Mouse (Mus musculus) kidney, embryonic 14.5 days (tissue): ENCODE data around the gene Slc28a1. TPM values are rescaled to one million over a fixed set of nuclear protein-coding genes. Genes with fewer than 3 reads are reported as not detected.

ENCODE experiments used
- ATAC-seq: fragments of 200-750 bp; cut with Nextera tagmentation; 2 replicates; pipeline ENCODE4 v1.8.0; 2017; ENCODE audit warnings: moderate number of reproducible peaks, mild to moderate bottlenecking, moderate TSS enrichment, moderate library complexity; ENCODE audit not compliant: low FRiP score, low TSS enrichment
- H3K27ac ChIP-seq: fragments of 300-500 bp; sonication (generic); 2 replicates; pipeline ENCODE4 v1.5.1; 2014; ENCODE audit warnings: low read depth, mild to moderate bottlenecking, low read length, moderate library complexity, mixed read lengths
- H3K27me3 ChIP-seq: fragments of 300-500 bp; sonication (generic); 2 replicates; pipeline ENCODE4 v1.6.1; 2014; ENCODE audit warnings: mild to moderate bottlenecking, low read length; ENCODE audit not compliant: control insufficient read depth, insufficient read depth
- H3K36me3 ChIP-seq: fragments of 300-500 bp; sonication (generic); 2 replicates; pipeline ENCODE4 v1.6.1; 2014; ENCODE audit warnings: low read length, mixed read lengths; ENCODE audit not compliant: control insufficient read depth, insufficient read depth
- H3K4me1 ChIP-seq: fragments of 300-500 bp; sonication (generic); 2 replicates; pipeline ENCODE4 v1.6.1; 2014; ENCODE audit warnings: low read length, mixed read lengths; ENCODE audit not compliant: control insufficient read depth, insufficient read depth
- H3K4me2 ChIP-seq: fragments of 300-500 bp; sonication (generic); replicated peaks from 2 replicates; pipeline ENCODE4 v1.6.1; 2014; ENCODE audit warnings: low read depth, mild to moderate bottlenecking, low read length
- H3K4me3 ChIP-seq: fragments of 300-500 bp; sonication (generic); 2 replicates; pipeline ENCODE4 v1.5.1; 2014; ENCODE audit warnings: mild to moderate bottlenecking, low read length
- H3K9ac ChIP-seq: fragments of 300-500 bp; sonication (generic); 2 replicates; pipeline ENCODE4 v1.6.1; 2014; ENCODE audit warnings: low read depth, mild to moderate bottlenecking, low read length, moderate library complexity
- H3K9me3 ChIP-seq: fragments of 300-500 bp; sonication (generic); 2 replicates; pipeline ENCODE4 v1.6.1; 2016; ENCODE audit warnings: low read length; ENCODE audit not compliant: control insufficient read depth
- WGBS: fragments of 180-500 bp; shearing (Covaris S2); extraction: QIAGEN DNeasy Blood & Tissue Kit; methylation state at CpG from one replicate; pipeline ENCODE4 v1.1.7; 2014; 5-methylcytosine and 5-hydroxymethylcytosine counted together
- polyA plus RNA-seq: library from polyadenylated mRNA; unstranded; fragments of >200 nt; fragmentation: Nextera tagmentation; extraction: Ambion mirVana; gene quantifications from 2 replicates; pipeline ENCODE4 v1.2.1, GENCODE M21; 2014

Gene Slc28a1
- polyA plus RNA-seq, 1 experiment from 2014 or later: 0.41 TPM

- 46% methylated on average over 18 of the region's 18 CpGs for WGBS
- no peaks in the 10 kb centered on the region for H3K27me3 ChIP-seq
- no peak overlapping the region for H3K27ac ChIP-seq
- no peaks in the 10 kb centered on the region for H3K36me3 ChIP-seq
- peaks cover 4% of the 10 kb centered on the region; the same call in 1 of the 2 replicates for H3K4me1 ChIP-seq
- no peak overlapping the region for H3K4me3 ChIP-seq
- H3K4me2 ChIP-seq: no peak overlapping the region
- ATAC-seq: no peak
- H3K9me3 ChIP-seq: no peaks in the 10 kb centered on the region
- H3K9ac ChIP-seq: no peak overlapping the region
Observed at GRCm38 (mm10) chr7:81093420-81093965, 21.1 kb upstream of the Slc28a1 start.

DNA sequence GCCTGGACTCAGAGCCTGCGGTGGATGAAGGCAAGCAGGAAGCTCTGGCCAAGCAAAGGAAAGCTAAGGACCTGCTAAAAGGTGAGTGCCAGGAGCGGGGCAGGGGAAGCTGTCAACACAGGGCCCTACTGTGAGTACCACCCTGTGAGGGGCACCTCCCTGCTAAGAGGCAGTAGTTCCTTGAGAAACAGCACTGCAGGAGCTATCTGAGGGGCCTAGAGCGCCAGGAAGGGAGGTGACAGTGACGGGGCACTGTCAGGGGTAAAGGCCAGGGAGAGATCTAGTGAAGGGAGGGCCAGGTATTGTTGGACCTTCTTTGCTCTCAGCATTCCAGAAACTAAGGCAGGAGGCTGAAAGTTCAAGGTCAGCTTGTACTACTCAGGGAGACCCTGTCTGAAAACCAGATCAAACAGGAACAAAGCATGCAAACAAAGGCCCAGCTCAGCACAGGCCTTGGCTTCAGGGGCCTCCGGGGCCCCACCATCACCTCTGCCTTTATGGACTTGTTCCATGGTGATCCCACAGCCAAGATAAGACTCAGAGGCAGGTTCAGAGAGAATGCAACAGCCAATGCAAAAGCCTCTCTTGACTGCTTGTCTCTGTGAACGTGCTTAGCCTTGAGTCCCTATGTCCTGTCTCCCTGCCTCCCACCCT is 20.4 kb upstream of the Slc28a1 start:
- ATAC-seq: no peak
- no peaks in the 10 kb centered on the region for H3K9me3 ChIP-seq
- no peak overlapping the region for H3K9ac ChIP-seq
- no peak overlapping the region for H3K4me2 ChIP-seq
- no peak overlapping the region for H3K4me3 ChIP-seq
- H3K27me3 ChIP-seq: no peaks in the 10 kb centered on the region
- H3K36me3 ChIP-seq: no peaks in the 10 kb centered on the region
- peaks cover 4% of the 10 kb centered on the region; the same call in 1 of the 2 replicates for H3K4me1 ChIP-seq
- H3K27ac ChIP-seq: no peak overlapping the region
- 75% methylated on average over 6 of the region's 6 CpGs for WGBS

GRCm38 (mm10) chr7:81100341-81100740 is 14.3 kb upstream of the Slc28a1 start:
- Histone ChIP-seq H3K4me1 (no peaks in the 10 kb centered on the region), H3K27ac (no peak overlapping the region), H3K36me3 (no peaks in the 10 kb centered on the region), H3K9ac (no peak overlapping the region), H3K9me3 (no peaks in the 10 kb centered on the region), H3K4me2 (no peak overlapping the region), H3K4me3 (no peak overlapping the region), H3K27me3 (no peaks in the 10 kb centered on the region)
- 85% methylated on average over 5 of the region's 5 CpGs for WGBS
- no peak for ATAC-seq

- Histone ChIP-seq H3K9ac (no peak overlapping the region), H3K4me3 (no peak overlapping the region), H3K36me3 (no peaks in the 10 kb centered on the region), H3K4me2 (no peak overlapping the region), H3K27ac (no peak overlapping the region), H3K9me3 (no peaks in the 10 kb centered on the region), H3K4me1 (no peaks in the 10 kb centered on the region), H3K27me3 (no peaks in the 10 kb centered on the region)
- WGBS: 91% methylated on average over 7 of the region's 7 CpGs
- ATAC-seq: no peak
Observed at GRCm38 (mm10) chr7:81102854-81103253, 11.7 kb upstream of the Slc28a1 start.

DNA sequence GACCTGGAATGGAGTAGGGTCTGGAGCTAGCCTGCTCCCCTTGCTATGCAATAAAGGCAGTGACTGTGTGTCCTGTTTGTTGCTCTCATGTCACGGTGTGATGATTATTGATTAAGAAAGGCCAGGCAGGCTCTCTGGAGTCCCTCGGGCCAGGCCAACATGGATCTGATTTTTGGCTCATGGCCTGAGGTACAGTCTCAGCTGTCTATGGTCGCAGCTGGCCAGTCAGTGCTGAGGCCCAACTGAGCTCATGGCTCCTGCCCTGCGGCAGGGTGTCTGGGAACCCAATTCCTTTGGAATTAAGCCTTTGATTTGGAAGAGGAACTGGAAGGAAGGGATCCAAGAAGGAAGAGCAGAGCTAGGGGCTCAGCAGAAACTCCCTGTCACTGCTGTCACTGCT is 9.1 kb upstream of the Slc28a1 start:
- Histone ChIP-seq H3K4me3 (no peak overlapping the region), H3K9ac (no peak overlapping the region), H3K4me2 (no peak overlapping the region), H3K27ac (no peak overlapping the region), H3K36me3 (no peaks in the 10 kb centered on the region), H3K27me3 (no peaks in the 10 kb centered on the region), H3K9me3 (no peaks in the 10 kb centered on the region), H3K4me1 (no peaks in the 10 kb centered on the region)
- no peak for ATAC-seq
- 61% methylated on average over 4 of the region's 4 CpGs for WGBS

DNA sequence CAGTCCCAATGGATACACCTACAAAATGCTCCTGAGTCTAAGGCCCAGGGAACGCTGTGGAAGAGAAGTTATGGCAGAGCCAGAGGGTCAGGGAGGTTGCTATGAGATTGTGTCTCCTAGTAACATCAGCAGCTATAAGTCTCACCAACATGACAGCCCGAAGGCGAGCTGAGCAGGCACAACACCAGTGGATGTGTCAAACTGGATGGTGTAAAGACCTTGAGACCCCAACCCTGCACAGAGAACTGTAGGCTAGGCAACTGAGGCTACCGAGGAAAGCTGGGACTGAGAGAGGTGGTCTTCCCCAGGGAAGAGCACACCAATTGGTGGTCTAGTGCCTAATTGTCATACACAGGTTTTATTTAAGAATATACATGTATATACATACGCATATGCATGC is 6.4 kb upstream of the Slc28a1 start:
- Histone ChIP-seq H3K9me3 (no peaks in the 10 kb centered on the region), H3K27me3 (no peaks in the 10 kb centered on the region), H3K27ac (no peak overlapping the region), H3K9ac (no peak overlapping the region), H3K36me3 (no peaks in the 10 kb centered on the region), H3K4me2 (no peak overlapping the region), H3K4me3 (no peak overlapping the region), H3K4me1 (no peaks in the 10 kb centered on the region)
- ATAC-seq: no peak
- 82% methylated on average over 5 of the region's 5 CpGs for WGBS

DNA sequence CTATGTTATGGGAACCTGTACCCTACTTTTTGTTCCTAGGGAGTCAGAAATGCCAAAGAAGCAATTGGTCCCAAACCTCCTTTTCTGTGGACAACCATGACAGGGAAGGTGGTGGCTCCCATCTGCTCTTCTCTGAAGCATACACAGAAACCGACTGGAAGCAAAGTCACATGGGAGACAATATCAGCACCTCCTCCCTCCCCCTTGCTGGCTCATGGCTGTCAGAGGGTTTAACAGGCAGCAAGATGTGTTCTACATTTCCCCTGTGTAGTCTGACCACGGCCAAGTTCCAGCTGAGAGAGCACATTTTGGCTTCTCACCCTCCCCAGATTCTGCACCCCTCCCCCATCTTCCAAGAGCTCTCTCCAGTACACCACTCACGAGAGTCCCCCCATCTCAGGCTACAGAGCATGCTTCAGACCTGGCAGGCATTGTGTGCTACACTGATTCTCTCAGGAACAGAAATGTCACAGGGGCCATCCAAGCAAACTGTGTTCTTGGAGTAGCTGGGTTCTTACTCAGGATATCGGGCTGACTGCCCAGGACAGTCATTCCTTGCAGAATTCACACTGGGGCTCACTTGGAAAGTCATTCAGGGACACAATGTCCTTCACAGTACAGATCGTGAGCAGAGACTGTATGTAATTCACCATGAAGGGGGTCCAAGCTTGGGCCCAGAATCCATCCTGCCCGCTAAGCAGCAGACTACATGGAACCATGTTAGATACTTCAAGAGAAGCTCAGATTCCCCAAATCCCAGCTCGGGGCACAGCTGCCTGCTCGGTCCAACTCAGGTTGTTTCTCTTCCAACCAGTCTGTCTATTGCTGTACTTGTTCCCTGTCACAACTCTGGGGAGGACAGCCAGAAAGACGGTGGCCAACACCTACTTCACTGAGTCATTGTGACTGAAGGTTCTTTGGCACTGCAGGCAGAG is 4.6 kb upstream of the Slc28a1 start:
- WGBS: 61% methylated on average over 9 of the region's 9 CpGs
- H3K4me2 ChIP-seq: no peak overlapping the region

GRCm38 (mm10) chr7:81110791-81111190 is 3.8 kb upstream of the Slc28a1 start:
- Histone ChIP-seq H3K27me3 (no peaks in the 10 kb centered on the region), H3K9me3 (no peaks in the 10 kb centered on the region), H3K4me3 (no peak overlapping the region), H3K9ac (no peak overlapping the region), H3K4me1 (no peaks in the 10 kb centered on the region), H3K4me2 (no peak overlapping the region), H3K36me3 (no peaks in the 10 kb centered on the region), H3K27ac (no peak overlapping the region)
- 82% methylated on average over 4 of the region's 4 CpGs for WGBS
- ATAC-seq: no peak

More for the DNA sequence above, 4.6 kb upstream of the Slc28a1 start:
- Histone ChIP-seq H3K4me1 (no peaks in the 10 kb centered on the region), H3K36me3 (no peaks in the 10 kb centered on the region), H3K9me3 (no peaks in the 10 kb centered on the region), H3K4me3 (no peak overlapping the region), H3K27ac (no peak overlapping the region), H3K27me3 (no peaks in the 10 kb centered on the region), H3K9ac (no peak overlapping the region)
- ATAC-seq: no peak

GRCm38 (mm10) chr7:81111729-81112128 is 2.9 kb upstream of the Slc28a1 start:
- H3K9me3 ChIP-seq: no peaks in the 10 kb centered on the region
- no peak overlapping the region for H3K27ac ChIP-seq
- ATAC-seq: no peak
- no peak overlapping the region for H3K4me3 ChIP-seq
- no peaks in the 10 kb centered on the region for H3K4me1 ChIP-seq
- no peak overlapping the region for H3K4me2 ChIP-seq
- no peaks in the 10 kb centered on the region for H3K27me3 ChIP-seq
- H3K36me3 ChIP-seq: no peaks in the 10 kb centered on the region
- H3K9ac ChIP-seq: no peak overlapping the region
- 98% methylated on average over 2 of the region's 2 CpGs for WGBS
